Mouse (Mus musculus): ENCODE data around the gene Cadm1.

GRCm38 (mm10) chr9:47798478-47798877, 268.5 kb downstream of the Cadm1 start:
- TF ChIP-seq CTCF (IDR thresholded peaks at IDR 0.05; ENCODE audit: control insufficient read depth, insufficient read depth, low read length) (no peak), POLR2A (IDR thresholded peaks at IDR 0.05; ENCODE audit: borderline replicate concordance, control insufficient read depth, low read depth, low read length) (no peak)
